Mouse (Mus musculus) brown adipose tissue, adult 24 weeks (tissue): ENCODE measurements around the gene Polr1c. TPM values are rescaled to one million over a fixed set of nuclear protein-coding genes. Genes with fewer than 3 reads are reported as not detected.

Experiments used
- H3K27ac ChIP-seq: fragments of 200-500 bp; replicated peaks from 2 replicates; pipeline ENCODE4 v1.5.1; 2012; ENCODE audit warnings: low read depth, mild to moderate bottlenecking, low read length
- H3K4me1 ChIP-seq: fragments of 200-500 bp; 2 replicates; pipeline ENCODE4 v1.6.1; 2012; ENCODE audit warnings: low read length, mixed read lengths; ENCODE audit not compliant: control insufficient read depth, insufficient read depth, insufficient read length
- H3K4me3 ChIP-seq: fragments of 200-500 bp; 2 replicates; pipeline ENCODE4 v1.5.1; 2012; ENCODE audit warnings: low read depth, mild to moderate bottlenecking, low read length, moderate library complexity; ENCODE audit not compliant: insufficient read depth
- polyA plus RNA-seq: library from polyadenylated mRNA; stranded (reverse); fragments of >200 nt; gene quantifications from 2 replicates; pipeline ENCODE4 v1.2.4, GENCODE M21; 2012; ENCODE audit not compliant: missing spikeins, insufficient read depth, insufficient read length

The Polr1c gene
- polyA plus RNA-seq, 1 experiment, result 19.9 TPM

DNA sequence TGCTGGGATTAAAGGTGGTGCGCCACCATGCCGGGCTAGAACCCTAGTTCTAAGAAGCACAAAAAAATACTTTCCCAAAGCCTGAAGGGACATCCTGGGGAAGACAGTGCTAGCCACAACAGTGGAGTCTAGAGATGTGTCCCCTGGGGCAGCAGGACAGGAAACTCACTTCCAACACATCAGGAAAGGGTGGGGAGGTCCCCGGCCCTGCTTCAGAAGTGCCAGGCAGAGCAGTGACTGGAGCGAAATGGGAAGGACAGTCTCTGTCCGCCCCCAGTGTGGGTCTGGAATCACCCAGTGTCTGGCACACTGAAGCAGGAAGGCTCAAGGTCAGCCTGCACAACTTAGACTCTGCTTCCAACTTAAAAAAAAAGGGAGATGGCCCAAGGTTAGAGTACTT lies 24.8 kb upstream of the Polr1c start:
- Histone ChIP-seq H3K4me3 (no peak overlapping the region), H3K27ac (peak overlapping the region; percentile 27; the same call in 1 of the 2 replicates), H3K4me1 (peaks cover 9% of the 10 kb centered on the region; the same call in 1 of the 2 replicates)

DNA sequence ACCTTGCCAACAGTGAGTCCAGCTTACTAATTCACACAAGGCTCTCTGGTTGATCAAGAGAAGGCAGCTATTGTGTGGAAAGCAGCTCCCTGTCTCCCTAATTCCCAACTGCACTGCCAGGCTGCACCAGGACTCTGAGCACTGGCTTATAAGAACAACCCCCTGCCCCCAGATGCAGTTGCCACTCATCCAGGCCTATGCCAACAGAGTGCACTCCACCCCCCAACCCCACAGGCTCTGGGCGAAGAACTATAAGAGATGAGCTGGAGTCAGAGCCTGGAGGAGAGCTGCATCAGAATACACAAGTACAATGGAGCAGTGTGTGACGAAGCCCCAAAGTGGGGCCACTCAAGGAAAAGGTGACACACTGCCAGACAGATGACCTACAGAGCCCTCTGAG lies 24.2 kb upstream of the Polr1c start:
- Histone ChIP-seq H3K4me3 (no peak overlapping the region), H3K4me1 (peaks cover 9% of the 10 kb centered on the region; the same call in 1 of the 2 replicates), H3K27ac (peak overlapping the region; percentile 27; the same call in 1 of the 2 replicates)

DNA sequence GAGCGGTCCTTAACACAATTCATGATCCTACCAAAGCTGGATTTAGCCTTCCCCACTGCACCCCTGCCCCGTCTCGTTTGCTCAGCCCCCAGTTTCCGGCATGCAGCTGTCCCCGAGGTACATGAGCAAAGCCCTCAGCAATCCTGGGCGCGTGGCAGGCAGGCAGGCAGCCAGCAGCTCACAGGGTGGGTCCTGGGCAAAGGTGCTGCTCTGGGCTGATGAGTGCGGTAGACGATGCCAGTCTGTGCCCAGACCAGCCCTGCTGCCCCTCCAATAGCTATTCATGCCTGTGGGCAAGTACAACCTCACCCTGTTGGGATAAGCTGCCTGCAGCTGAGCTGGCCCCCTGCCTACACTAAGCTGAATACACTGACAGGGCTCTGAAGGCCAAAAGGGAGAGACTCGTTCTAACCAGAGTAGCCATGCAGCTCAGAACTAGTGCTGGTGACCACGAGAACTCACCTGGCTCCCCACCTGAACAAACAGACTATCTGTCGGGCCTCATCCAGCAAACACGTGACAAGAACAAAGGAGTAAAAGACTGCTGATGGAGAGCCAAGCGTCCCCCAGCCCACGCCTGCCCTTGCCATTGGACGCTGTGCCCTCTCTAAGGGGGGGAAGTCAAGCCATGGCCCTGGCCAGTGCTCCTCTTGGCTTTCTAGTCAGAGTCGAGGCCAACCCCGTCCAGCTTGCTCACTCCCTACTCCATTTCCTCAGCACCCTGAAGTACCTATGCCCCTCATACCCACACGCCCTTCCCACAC lies 22.1 kb upstream of the Polr1c start:
- Histone ChIP-seq H3K27ac (no peak overlapping the region), H3K4me3 (no peak overlapping the region), H3K4me1 (peaks cover 9% of the 10 kb centered on the region; the same call in 1 of the 2 replicates)

DNA sequence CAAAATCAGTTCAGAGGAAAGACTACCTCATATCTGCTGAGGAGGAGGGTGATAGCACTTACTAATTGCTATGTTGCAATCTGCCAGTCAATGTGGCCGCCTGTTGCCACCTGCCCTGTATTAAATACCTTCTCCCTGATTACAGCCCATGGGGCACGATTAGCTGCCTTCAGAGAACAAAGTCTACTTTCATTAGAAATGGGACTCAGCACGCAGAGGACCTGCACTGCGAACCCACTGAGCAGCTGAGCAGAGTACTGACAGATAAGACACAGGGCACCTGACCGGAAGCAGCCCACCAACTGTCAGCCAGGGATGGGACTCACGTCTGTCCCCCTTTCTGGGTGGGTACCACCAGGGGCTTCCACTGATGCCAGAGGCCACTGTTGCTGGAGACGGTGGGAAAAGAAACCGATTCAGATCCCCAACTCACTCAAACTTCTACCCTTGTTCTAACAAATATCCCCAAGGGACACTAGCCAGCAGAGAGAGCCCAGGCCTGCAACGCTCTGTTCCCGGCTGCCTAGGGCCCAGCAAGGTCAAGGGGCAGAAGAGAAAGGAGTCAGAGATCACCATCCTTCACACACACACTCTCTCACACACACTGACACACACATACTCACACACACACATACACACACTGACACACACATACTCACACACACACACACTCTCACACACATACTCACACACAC lies 20.3 kb upstream of the Polr1c start:
- peaks cover 4% of the 10 kb centered on the region; the same call in 1 of the 2 replicates for H3K4me1 ChIP-seq
- no peak overlapping the region for H3K4me3 ChIP-seq
- H3K27ac ChIP-seq, result 0 out of 2 replicates have a peak overlapping the region, but pooled peaks have one; percentile 4

DNA sequence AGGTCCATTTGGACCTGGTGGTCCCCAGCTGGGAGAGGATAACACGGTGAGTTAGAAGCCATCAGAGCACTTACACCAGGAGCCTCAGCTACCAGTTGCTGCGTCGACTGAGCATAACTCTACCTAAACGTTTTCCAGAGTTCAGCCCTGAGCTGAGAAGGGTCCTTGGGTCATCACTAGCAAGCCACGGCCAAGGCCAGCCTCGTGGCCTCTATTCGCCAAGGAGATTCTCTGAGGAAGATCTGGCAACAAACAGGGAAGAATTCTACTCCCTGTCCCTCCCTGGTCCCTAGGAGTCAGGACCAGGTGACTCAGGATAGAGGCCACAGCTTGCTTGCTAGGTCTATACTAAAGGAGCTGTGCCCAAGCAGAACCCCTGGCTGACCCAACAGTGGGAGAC lies 19.7 kb upstream of the Polr1c start:
- Histone ChIP-seq H3K4me1 (no peaks in the 10 kb centered on the region), H3K4me3 (no peak overlapping the region), H3K27ac (no peak overlapping the region)

DNA sequence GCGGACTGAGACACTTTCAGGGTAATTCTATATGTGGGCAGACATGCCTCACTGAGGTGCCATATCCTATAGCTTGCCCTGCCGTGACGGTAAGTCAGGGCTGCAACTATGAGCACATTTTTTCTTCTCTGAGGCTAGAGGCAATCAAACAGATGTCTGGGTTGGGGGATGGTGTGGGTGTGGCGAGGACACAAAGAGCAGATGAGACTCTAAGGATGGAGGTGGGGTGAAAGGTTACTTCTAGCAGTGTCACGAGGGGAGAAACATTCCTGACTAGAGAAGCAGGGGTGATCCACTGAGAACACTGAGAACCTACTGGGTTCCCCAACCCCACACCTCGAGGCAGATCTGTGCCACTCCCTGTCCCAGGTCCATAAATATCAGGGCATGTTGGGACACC lies 19.1 kb upstream of the Polr1c start:
- H3K4me1 ChIP-seq, result no peaks in the 10 kb centered on the region
- H3K27ac ChIP-seq, result no peak overlapping the region
- no peak overlapping the region for H3K4me3 ChIP-seq

DNA sequence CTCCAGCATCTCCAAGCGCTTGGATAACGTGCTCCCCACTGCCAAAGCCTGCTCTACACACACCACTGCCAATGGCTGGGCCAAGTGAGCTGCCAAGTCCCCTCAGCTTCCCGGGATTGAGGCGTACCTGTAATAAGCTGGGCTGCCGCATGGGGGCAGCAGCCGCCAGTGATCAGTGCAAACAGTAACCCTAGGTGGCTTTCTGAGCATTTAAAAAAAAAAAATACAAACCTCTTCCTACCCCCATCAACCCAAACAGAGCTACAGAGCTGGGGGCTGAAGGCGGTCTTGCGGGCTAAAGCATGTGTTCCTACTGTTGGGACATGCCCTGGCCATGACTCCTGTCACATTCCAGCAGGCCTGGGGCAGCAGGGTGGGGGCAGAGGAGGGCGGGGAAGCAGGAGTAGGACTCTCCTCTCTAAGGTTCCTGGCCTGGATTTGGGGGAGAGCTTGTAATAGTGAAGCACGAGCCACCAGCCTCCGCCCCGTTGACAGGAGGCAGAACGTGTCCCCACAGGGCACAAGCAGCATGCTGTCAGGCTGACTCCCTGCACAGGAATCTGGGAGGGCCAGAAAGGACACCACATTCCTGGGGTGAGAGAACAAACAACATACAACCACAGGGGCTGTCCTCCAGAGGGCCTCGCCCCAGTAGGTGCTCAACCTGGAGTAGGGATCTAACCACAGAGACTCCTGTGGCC lies 18.2 kb upstream of the Polr1c start:
- Histone ChIP-seq H3K27ac (no peak overlapping the region), H3K4me3 (no peak overlapping the region), H3K4me1 (no peaks in the 10 kb centered on the region)

DNA sequence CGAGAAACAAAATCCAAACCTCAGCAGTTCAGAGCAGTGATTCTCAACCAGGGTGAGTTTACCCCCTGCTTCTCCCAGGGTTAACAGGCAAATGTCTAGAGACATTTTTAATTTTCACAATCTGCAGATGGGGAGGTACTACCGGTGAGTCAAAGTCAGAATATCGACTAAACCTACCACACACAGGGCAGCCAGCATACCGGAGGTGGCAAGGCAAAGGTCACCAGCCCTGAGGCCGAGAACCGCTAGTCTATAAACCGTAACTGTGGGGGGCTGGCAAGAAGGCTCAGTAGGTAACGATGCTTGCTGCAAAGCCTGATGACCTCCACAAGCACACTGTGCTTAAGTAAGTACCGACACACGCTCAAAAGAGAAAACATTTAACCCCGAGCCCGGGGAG lies 17.6 kb upstream of the Polr1c start:
- no peak overlapping the region for H3K27ac ChIP-seq
- no peak overlapping the region for H3K4me3 ChIP-seq
- H3K4me1 ChIP-seq, result no peaks in the 10 kb centered on the region

DNA sequence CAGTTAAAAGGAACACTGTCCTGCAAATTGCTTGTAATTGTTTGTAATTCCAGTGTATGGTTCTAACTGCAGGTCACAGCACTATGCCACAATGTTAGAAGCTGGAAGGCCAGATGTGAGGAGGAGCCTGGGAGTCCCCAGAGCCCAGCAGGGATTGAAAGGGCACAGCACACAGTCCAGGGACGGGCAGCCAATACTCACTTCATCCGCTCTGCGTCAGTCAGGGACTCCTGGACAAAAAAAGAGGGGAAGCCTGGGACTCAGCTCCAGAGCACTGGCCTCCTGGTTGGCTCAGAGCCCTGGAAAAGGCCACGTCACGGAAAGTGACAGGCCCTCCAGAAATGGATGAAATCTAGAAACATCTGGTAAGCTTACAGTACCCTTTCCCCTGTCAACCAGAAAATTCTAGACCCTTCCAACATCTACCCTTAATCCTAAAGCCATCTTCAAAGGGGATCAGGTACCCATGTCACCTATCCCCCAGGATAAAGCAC lies 14.4 kb upstream of the Polr1c start:
- 0 out of 2 replicates have a peak overlapping the region, but pooled peaks have one; percentile 9 for H3K27ac ChIP-seq

DNA sequence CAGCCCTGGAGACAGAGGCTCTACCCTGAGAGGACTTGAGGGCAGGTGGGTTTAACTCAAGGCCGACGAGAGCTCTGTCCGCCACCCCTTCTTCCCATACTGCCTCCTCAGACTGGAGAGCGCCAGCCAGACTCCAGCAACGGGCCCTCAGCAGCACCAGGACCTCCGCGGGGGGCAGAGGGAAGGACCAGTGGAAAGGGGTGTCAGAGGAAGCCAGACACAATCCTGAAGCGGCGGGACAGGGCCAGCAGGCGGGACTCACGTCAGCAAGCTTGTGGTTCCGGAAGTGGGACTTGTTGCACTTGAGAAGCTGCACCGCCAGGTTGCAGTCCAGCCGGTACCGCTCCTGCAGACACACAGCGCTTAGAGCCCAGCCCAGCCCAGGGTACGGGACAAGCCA lies 11.8 kb upstream of the Polr1c start:
- Histone ChIP-seq H3K4me1 (no peaks in the 10 kb centered on the region), H3K4me3 (no peak overlapping the region), H3K27ac (no peak overlapping the region)

More for the DNA sequence above, 14.4 kb upstream of the Polr1c start:
- H3K4me3 ChIP-seq, result no peak overlapping the region
- no peaks in the 10 kb centered on the region for H3K4me1 ChIP-seq

DNA sequence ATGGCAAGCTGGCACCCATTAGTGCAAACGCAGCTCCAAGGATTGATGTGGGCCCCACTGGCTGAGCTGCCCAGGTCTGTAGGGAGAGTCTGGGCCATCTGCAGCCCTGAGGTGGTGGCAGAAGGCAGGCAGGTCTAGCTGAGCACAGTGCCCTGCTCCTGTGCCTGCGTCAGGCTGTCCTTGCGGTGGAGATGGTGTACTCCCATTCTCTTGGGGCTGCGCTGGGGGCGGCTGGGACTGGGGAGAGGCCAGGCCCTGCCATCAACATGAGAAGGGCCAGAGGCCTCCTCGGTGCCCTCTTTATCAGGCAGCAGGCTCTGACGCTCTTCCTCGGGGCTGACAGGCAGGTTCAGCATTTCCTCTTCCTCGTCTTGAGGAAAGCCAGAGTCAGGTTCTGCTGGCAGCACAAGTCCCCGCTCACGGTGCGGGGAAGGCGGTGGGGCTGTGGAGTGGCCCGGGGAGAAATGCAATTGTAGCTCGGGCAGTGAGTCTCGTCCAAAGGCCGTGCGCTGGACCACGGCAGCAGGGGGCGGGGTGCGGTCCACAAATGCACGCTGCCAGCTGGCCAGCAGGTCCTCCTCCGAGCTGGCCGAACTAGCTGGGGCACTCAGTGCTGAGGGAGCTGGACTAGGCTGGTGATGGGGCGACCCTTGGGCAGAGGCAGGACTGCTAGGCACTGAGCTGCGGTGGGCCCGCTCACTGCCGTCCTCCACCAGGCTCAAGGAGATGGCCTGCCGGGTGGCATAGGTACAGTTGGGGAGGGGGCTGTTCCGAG lies 10.6 kb upstream of the Polr1c start:
- Histone ChIP-seq H3K27ac (no peak overlapping the region), H3K4me1 (no peaks in the 10 kb centered on the region), H3K4me3 (no peak overlapping the region)

DNA sequence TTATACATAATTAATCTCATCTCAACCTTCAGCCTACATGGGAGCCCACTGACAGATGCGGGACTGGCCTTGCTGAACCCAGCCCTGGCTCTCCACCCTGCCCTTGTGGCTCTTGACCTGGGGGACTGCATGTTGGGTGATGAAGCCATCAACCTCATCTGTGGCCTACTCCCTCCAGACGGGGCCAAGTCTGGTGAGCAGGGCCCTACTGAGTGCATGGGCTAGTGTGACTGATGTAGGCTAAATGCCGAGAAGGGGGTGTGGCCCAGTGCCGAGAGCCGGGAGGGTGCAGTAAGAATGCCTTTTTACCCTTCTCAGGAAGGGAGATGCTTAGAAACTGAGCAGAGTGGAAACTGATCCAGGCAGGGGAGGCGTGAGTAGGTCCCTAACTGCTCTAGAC lies 7.3 kb upstream of the Polr1c start:
- Histone ChIP-seq H3K4me1 (no peaks in the 10 kb centered on the region), H3K4me3 (no peak overlapping the region), H3K27ac (no peak overlapping the region)

DNA sequence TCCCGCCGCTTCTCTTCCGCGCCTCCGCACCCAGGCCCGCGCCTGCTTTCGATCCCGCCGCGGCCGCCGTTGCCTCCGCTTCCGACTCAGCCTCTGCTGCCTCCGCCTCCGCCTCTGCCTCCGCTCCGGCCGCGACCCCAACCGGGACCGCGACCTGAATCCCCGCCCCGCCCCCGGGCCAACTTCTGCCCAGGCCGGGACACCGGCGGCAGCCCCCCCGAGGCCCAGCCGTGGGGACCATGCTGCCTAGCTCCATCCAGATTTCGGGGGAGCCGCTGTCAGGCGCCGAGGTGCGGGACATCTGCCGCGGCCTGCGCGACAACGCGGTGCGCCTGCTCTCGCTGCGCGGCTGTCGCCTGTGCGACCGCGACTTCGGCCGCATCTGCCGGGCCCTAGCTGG lies 6.3 kb upstream of the Polr1c start:
- no peak overlapping the region for H3K27ac ChIP-seq
- no peaks in the 10 kb centered on the region for H3K4me1 ChIP-seq
- peak overlapping the region; percentile 49 for H3K4me3 ChIP-seq

DNA sequence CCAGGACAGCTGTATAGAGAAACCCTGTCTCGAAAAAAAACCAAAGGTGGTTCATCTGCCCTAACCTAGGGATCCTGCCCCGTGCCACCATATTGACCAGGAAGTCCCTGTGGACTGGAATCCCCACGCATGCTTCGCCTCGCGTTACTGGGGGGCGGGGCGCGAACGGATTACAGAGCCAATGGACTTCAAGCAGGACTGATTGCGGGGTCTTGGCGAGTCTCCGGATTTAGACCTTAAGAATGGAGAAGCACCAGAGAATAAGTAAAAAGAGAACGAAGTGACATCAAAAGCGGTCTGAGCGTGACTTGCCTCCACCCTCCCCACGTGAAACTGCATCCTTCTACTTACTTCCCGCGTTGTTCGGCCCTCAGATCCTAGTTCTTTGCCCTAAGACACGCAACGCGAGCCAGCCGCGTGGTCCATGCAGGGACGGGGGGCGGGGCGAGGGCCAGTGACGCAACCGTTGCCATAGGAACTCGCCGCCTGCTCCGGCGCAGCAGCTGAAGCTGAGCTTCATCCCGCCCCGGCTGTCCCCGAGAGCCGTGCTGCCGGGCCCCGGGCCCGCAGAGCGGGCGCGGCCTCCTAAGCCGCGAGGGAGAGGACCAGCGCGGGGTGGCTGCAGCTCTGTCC lies 5.7 kb upstream of the Polr1c start, which contains the start of gene Lrrc73:
Gene Lrrc73 (plus strand): TSS at position 80 of the 633 bp plus-strand sequence.
- Histone ChIP-seq H3K4me3 (peak within 1 kb of the TSS; percentile 49), H3K4me1 (no peaks in the 10 kb centered on the region), H3K27ac (no peak within 1 kb of the TSS)
